Mouse (Mus musculus) heart, adult 2 months (tissue): ENCODE results near the gene Ttyh3. TPM values are rescaled to one million over a fixed set of nuclear protein-coding genes. Genes with fewer than 3 reads are reported as not detected.

ENCODE experiments used
- DNase-seq, 2 experiments: peaks; one replicate each; pipeline ENCODE4 v3.0.0; 2021
- H3K27ac ChIP-seq: fragments of 200-600 bp; 2 replicates; pipeline ENCODE4 v1.8.1; 2022
- H3K27me3 ChIP-seq: fragments of 200-500 bp; 2 replicates; pipeline ENCODE4 v1.6.1; 2012; ENCODE audit warnings: mild to moderate bottlenecking, low read length, inconsistent platforms, mixed read lengths; ENCODE audit not compliant: control insufficient read depth, insufficient read depth
- H3K36me3 ChIP-seq: fragments of 200-500 bp; 2 replicates; pipeline ENCODE4 v1.6.1; 2012; ENCODE audit warnings: low read length, inconsistent platforms; ENCODE audit not compliant: control insufficient read depth, insufficient read depth
- H3K4me1 ChIP-seq: fragments of 200-500 bp; 2 replicates; pipeline ENCODE4 v1.6.1; 2011; ENCODE audit warnings: low read length; ENCODE audit not compliant: control insufficient read depth, insufficient read depth
- H3K4me3 ChIP-seq: fragments of 200-600 bp; 2 replicates; pipeline ENCODE4 v1.8.1; 2022
- H3K79me2 ChIP-seq: fragments of 200-500 bp; replicated peaks from 2 replicates; pipeline ENCODE4 v1.6.1; 2012; ENCODE audit warnings: mild to moderate bottlenecking, inconsistent platforms, low read length, moderate library complexity, mixed read lengths; ENCODE audit not compliant: control insufficient read depth, insufficient read depth
- H3K9ac ChIP-seq: fragments of 200-500 bp; 2 replicates; pipeline ENCODE4 v1.6.1; 2012; ENCODE audit warnings: low read depth, mild to moderate bottlenecking, control low read depth, inconsistent platforms, low read length, mixed read lengths
- CTCF ChIP-seq: fragments of 200-600 bp; IDR thresholded peaks from 2 replicates; pipeline ENCODE4 v1.8.1; 2022; ENCODE audit warnings: antibody characterized with exemption, mild to moderate bottlenecking, moderate library complexity
- EP300 ChIP-seq: fragments of 200-500 bp; IDR thresholded peaks from 2 replicates; pipeline ENCODE4 v1.6.1; 2011; ENCODE audit warnings: low read depth, low read length, control low read depth; ENCODE audit not compliant: insufficient read depth
- POLR2A ChIP-seq: fragments of 200-500 bp; IDR thresholded peaks from 2 replicates; pipeline ENCODE4 v1.6.1; 2011; ENCODE audit warnings: mild to moderate bottlenecking, low read depth, low read length, control low read depth; ENCODE audit not compliant: insufficient read depth
- WGBS: fragments of 180-500 bp; shearing (Covaris S2); methylation state at CpG from one replicate; pipeline ENCODE4 v1.1.7; 2018; 5-methylcytosine and 5-hydroxymethylcytosine counted together
- intact Hi-C: fragments of 180-260 bp; cut with DNase I; formaldehyde crosslinking; loops from one replicate; pipeline ENCODE4 v1.15.1; 2025
- long read RNA-seq: library from polyadenylated mRNA; stranded (forward); transcript quantifications from one replicate; pipeline ENCODE4 v2.0.0, GENCODE M21; 2021
- polyA plus RNA-seq: library from polyadenylated mRNA; depleted of rRNA; stranded (reverse); fragments of >200 nt; gene quantifications from 2 replicates; pipeline ENCODE4 v1.2.3, GENCODE M21; 2012; rRNA removed
- total RNA-seq, 2 experiments: library from RNA; stranded (reverse); gene quantifications; 2 replicates each; pipeline ENCODE4 v1.2.3; 2021

The Ttyh3 gene
- 10 to 100 TPM; 10.6 to 11.0 TPM for total RNA-seq
- 13.9 and 14.6 TPM in 2 replicates for polyA plus RNA-seq
- long read RNA-seq, full-length matches to known transcripts = 2 of 4 reads
- long read RNA-seq, partial matches to known transcripts = 1 of 4 reads
- long read RNA-seq, other reads (novel, unspliced or antisense) = 1 of 4 reads

DNA sequence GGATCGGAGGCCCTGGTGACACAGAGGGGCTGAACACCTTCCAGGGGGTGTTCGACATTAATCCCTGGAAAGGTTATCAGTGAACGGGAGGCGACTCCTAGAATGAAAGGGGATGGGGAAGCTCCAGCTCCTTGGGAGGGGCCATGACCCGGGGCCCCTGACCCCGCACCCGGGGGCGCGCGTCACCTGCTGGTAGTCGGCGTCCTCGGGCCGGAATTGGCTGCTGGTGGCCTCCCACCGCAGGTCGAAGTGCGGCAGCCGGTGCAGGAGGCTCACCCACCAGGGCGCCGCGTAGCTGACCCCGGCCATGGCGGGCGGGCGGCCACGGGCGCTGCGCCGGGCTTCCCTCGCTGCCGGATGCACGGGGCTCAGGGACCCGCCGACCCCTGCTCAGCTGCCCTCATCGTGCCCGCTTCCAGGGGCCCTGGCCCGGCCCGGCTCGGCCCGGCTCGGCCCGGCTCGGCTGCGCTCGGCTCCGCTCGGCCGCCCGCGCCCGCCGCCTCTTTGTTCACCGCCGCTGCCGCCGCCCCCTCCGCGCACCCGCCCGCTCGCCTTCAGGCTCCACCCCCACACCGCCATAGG lies at the start of gene Ttyh3:
Gene Ttyh3, minus strand, starts transcription at position 513 of the 582 bp plus-strand sequence.
- WGBS = 1% methylated on average over 62 of the region's 62 CpGs
- DNase-seq = no peak

DNA sequence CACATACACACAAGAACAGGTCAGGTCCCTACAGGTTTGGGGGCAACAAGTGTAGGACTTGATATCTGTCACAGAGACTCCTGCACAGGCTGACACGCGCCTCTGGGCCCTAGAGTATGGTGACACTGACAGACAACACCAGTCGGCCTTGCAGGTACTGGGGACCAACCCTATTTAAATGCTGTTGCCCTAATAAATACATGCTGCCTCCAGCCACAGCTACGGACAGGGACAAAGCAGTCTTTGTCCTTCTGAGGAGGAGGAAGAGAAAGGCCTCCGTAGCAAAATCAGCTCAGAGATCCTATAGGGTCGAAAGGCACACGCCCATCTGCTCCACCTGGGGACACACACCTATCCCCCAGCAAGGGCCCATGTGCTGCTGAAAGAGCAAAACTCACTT lies 47.2 kb upstream of the Ttyh3 start:
- no peaks in the 10 kb centered on the region for H3K36me3 ChIP-seq
- no peaks in the 10 kb centered on the region for H3K4me1 ChIP-seq
- DNase-seq = no peak
- intact Hi-C loops = no loop called here
- no peak for TF ChIP-seq POLR2A
- TF ChIP-seq CTCF = no peak
- TF ChIP-seq EP300 = no peak
- no peaks in the 10 kb centered on the region for H3K27me3 ChIP-seq
- H3K4me3 ChIP-seq = no peak overlapping the region
- no peaks in the 10 kb centered on the region for H3K79me2 ChIP-seq
- 92% methylated on average over 7 of the region's 7 CpGs for WGBS
- H3K27ac ChIP-seq = no peak overlapping the region
- no peak overlapping the region for H3K9ac ChIP-seq

More for the DNA sequence above, at the start of gene Ttyh3:
- Histone ChIP-seq H3K79me2 (no peaks in the 10 kb centered on the region), H3K4me1 (peaks cover 7% of the 10 kb centered on the region), H3K36me3 (no peaks in the 10 kb centered on the region), H3K9ac (peak within 1 kb of the TSS; percentile 92), H3K27me3 (no peaks in the 10 kb centered on the region), H3K4me3 (peak within 1 kb of the TSS; percentile 98), H3K27ac (peak within 1 kb of the TSS; percentile 88)
- TF ChIP-seq CTCF = peak; percentile 25
- no peak for TF ChIP-seq EP300
- intact Hi-C loops = loop anchor here (10.0 kb wide), 1 partner anchor 176 kb away; no protein-coding TSS in a partner anchor

DNA sequence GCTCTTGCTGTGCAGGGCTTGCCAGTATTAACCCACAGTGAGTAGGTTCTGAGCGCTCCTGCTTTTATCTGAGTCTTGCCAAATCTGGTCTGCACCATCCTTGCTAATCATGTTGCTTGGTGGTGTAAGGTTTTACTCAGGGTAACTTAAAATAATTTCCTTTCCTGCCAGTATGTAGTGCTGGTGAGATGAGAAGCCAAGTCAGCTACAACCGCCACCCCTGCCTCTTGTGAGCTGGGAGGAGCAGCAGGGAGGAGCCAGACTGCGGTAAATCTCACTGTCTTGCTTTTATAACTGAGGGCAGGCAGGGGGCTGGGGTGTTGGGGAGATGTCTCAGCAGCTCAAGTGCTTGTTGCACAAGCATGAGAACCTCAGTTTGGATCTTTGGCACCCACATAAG lies 39.6 kb upstream of the Ttyh3 start:
- no peak for DNase-seq
- intact Hi-C loops = no loop called here
- TF ChIP-seq POLR2A = no peak
- TF ChIP-seq CTCF = no peak
- no peak for TF ChIP-seq EP300
- H3K9ac ChIP-seq = no peak overlapping the region
- H3K27me3 ChIP-seq = no peaks in the 10 kb centered on the region
- 74% methylated on average over 3 of the region's 3 CpGs for WGBS
- no peak overlapping the region for H3K4me3 ChIP-seq
- no peaks in the 10 kb centered on the region for H3K36me3 ChIP-seq
- H3K79me2 ChIP-seq = no peaks in the 10 kb centered on the region
- H3K4me1 ChIP-seq = no peaks in the 10 kb centered on the region
- H3K27ac ChIP-seq = no peak overlapping the region

DNA sequence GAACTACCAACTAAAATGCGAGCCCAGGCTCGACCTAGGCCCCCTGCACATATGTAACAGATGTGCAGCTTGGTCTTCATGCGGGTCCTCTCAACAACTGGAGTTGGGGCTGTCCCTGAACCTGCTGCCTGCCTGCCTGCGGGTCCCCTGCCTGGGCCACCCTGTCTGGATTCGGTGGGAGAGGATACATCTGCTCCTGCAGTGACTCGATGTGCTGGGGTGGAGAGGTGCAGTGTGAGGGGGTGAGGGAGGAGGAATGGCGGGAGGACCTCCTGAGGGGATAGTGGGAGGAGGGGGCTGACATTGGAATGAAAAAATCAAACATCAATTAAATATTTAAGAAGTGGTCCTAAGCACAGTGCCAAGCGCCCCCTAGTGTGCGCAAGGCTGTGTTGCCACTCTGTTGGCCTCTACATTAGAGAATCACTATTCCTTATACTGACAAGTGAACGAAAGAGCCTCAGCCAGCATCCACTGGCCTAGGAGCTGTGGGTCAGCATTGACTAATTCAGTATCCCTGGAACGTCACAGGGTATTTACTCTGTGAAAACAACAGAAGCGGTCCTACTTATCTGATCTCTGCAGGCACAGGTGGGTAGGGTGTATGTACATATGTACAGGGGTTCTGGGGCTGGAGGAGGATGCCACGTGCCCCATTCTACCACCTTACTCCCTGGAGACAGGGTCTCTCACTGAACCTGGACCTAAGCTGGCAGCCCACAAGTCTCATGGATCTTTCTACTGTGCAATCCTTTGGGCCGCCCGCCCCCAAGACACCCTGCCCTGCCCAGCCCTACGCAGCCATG lies 35.7 kb upstream of the Ttyh3 start:
- peak; percentile 33 to 56 for DNase-seq
- intact Hi-C loops = loop anchor here (2.0 kb wide), 1 partner anchor 144 kb away; no protein-coding TSS in a partner anchor
- H3K79me2 ChIP-seq = no peaks in the 10 kb centered on the region
- H3K4me3 ChIP-seq = no peak overlapping the region
- 65% methylated on average over 16 of the region's 16 CpGs for WGBS
- no peaks in the 10 kb centered on the region for H3K4me1 ChIP-seq
- no peaks in the 10 kb centered on the region for H3K36me3 ChIP-seq
- H3K9ac ChIP-seq = no peak overlapping the region
- no peak overlapping the region for H3K27ac ChIP-seq
- H3K27me3 ChIP-seq = no peaks in the 10 kb centered on the region
- TF ChIP-seq CTCF (peak; percentile 96), EP300 (no peak), POLR2A (no peak)

DNA sequence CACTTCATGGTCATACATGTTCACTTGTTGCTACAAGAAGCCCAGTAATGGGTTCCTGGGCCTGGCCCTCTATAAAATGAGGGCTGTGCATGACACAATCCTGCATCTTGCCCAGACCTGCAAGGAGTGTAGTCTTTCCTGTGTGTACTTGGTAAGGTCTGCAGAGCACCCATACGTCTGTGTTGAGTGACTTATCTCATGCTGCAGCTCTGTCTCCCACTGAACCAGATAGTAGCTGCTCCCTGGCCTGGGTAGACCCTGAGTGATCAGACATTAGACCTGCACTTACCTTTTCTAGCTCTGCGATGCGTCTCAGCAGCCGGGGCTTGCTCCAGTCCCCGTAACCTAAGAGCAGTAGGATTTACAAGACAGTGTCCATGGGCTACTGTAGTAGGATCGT lies 33.3 kb upstream of the Ttyh3 start:
- no peak overlapping the region for H3K27ac ChIP-seq
- 92% methylated on average over 6 of the region's 6 CpGs for WGBS
- no peak overlapping the region for H3K4me3 ChIP-seq
- DNase-seq = no peak
- H3K9ac ChIP-seq = no peak overlapping the region
- TF ChIP-seq CTCF = no peak
- no peak for TF ChIP-seq POLR2A
- no peak for TF ChIP-seq EP300
- no peaks in the 10 kb centered on the region for H3K4me1 ChIP-seq
- H3K27me3 ChIP-seq = no peaks in the 10 kb centered on the region
- H3K79me2 ChIP-seq = no peaks in the 10 kb centered on the region
- no peaks in the 10 kb centered on the region for H3K36me3 ChIP-seq
- intact Hi-C loops = no loop called here

DNA sequence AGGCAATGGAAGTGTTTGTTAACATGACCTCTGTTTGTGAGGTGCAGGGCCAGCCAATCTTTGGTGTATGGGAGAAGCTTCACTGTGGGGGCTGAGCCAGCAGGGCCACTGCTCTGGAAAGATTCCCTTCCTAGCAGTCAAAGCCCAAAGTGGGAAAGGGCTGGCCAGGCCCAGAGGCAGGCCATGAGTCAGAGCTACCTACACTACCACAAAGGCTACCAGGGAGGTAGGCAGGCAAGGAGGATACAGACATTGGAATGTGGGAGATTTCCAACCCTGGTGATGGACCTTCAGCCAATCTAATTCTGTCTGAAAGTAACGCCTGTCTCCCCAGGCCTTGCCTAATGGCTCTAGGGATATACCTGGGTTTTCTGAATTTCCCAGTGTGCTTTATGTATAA lies 32.1 kb upstream of the Ttyh3 start:
- 96% methylated on average over 1 of the region's 1 CpGs for WGBS

More for the DNA sequence above, 32.1 kb upstream of the Ttyh3 start:
- Histone ChIP-seq H3K79me2 (no peaks in the 10 kb centered on the region), H3K9ac (no peak overlapping the region), H3K4me1 (no peaks in the 10 kb centered on the region), H3K4me3 (no peak overlapping the region), H3K27me3 (no peaks in the 10 kb centered on the region), H3K27ac (no peak overlapping the region), H3K36me3 (no peaks in the 10 kb centered on the region)
- intact Hi-C loops = no loop called here
- DNase-seq = no peak
- TF ChIP-seq EP300 (no peak), CTCF (no peak)
